Mouse (Mus musculus) CD4-positive, CD25-positive, alpha-beta regulatory T cell, adult 9 weeks (primary cell): ENCODE measurements around the gene Svs6. TPM values are rescaled to one million over a fixed set of nuclear protein-coding genes. Genes with fewer than 3 reads are reported as not detected.

Experiments
- polyA plus RNA-seq: library from polyadenylated mRNA; unstranded; fragments of 100-300 nt; shearing (Covaris generic); gene quantifications from one replicate; pipeline ENCODE4 v1.2.1, GENCODE M21; 2017

Svs6 gene
- not detected for polyA plus RNA-seq

DNA sequence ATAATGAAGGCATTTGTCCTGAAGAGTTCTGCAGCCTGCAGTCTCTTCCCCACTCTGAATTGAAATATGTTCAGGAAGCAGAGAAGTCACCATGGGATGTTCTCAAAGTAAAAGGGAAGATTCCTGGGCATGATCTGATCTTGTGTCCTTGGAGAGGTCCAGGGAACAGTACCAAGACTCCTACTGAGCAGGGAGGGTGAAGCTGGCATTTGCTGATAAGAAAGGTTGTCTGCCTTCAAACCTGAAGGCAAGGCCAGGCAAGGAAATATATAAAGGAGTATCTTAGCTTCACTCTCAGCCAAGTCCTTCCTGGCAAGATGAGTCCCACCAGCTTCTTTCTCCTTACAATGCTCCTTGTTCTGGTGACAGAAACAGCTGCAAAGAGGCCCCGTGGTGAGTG, at the start of gene Svs6:
TSS of gene Svs6 (plus strand) at position 301 of the 400 bp plus-strand sequence.

DNA sequence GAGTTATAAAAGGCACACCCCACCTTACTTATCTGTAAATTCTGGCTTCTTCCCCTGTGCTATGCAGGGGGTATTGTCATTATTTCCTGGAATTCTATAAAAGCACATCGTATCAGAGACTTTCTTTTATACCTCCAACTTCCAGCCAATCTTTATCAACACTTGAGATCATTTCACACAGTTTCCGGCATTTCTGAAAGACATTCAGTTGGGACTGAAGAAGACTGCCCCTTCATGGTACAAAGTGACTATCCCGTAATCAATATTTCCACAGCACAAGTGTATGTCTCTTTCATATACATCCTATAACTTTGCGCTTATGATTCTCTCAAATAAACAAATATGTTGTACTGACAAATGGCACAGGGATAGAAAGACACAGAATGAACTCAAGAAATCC, 38.2 kb upstream of the Svs6 start, which contains the start of gene Svs4:
TSS of gene Svs4 (minus strand) at position 101 of the 400 bp plus-strand sequence.

DNA sequence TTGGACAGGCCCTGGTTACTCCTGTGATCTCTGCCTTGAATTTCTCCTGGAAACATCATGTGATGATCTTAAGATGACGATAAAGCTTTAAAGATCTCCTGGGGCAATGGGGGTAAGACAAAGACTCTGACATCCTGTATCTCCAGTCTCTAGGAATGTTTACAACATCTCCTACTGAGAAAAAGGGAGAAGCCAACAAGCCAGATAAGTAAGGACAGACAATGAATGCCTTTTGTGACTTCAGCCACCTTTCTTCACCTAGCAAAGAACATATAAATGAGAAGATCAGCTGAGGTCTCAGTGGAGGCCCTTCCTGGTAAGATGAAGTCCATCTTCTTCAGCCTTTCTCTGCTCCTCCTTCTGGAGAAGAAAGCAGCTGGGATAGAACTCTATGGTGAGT, 27.6 kb upstream of the Svs6 start, which contains the start of gene Svs3a:
TSS of gene Svs3a (plus strand) at position 301 of the 400 bp plus-strand sequence.

DNA sequence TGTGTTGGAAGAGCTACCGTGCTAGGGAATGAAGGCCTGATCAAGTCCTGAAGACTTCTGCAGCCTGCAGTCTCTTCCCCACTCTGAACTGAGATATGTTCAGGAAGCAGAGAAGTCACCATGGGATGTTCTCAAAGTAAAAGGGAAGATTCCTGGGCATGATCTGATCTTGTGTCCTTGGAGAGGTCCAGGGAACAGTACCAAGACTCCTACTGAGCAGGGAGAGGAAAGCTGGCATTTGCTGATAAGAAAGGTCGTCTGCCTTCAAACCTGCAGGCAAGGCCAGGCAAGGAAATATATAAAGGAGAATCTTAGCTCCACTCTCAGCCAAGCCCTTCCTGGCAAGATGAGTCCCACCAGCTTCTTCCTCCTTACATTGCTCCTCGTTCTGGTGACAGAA, 15.9 kb downstream of the Svs6 start, which contains the start of gene Svs5:
TSS of gene Svs5 (plus strand) at position 301 of the 400 bp plus-strand sequence.

Other genes starting within 250 kb of the Svs6 start
- 314 TPM for gene Stk4, start 246.4 kb upstream of the Svs6 start, polyA plus RNA-seq
- gene Tomm34, start 245.6 kb upstream of the Svs6 start, polyA plus RNA-seq, result 123 TPM
- not detected for gene Kcns1, start 145.6 kb upstream of the Svs6 start, polyA plus RNA-seq
- not detected for gene Wfdc5, start 134.0 kb upstream of the Svs6 start, polyA plus RNA-seq
- gene Wfdc12, start 126.1 kb upstream of the Svs6 start, polyA plus RNA-seq, result not detected
- gene Wfdc15a, start 116.6 kb upstream of the Svs6 start, polyA plus RNA-seq, result not detected
- gene Wfdc15b, start 95.1 kb upstream of the Svs6 start, polyA plus RNA-seq, result not detected
- not detected for gene Svs2, start 78.3 kb upstream of the Svs6 start, polyA plus RNA-seq
- gene Svs3b, start 60.1 kb upstream of the Svs6 start, polyA plus RNA-seq, result not detected
- not detected for gene Svs4, start 38.3 kb upstream of the Svs6 start, polyA plus RNA-seq
- not detected for gene Svs3a, start 27.5 kb upstream of the Svs6 start, polyA plus RNA-seq
- not detected for gene Svs5, start 16.0 kb downstream of the Svs6 start, polyA plus RNA-seq
- 5.8 TPM for gene Slpi, start 72.3 kb downstream of the Svs6 start, polyA plus RNA-seq
- gene Rbpjl, start 86.4 kb downstream of the Svs6 start, polyA plus RNA-seq, result not detected
- gene Matn4, start 88.4 kb downstream of the Svs6 start, polyA plus RNA-seq, result not detected
- gene Sdc4, start 127.1 kb downstream of the Svs6 start, polyA plus RNA-seq, result 25.2 TPM
- gene Sys1, start 140.2 kb downstream of the Svs6 start, polyA plus RNA-seq, result 18.6 TPM
- gene Gm20458, start 144.2 kb downstream of the Svs6 start, polyA plus RNA-seq, result not detected
- not detected for gene Trp53tg5, start 157.0 kb downstream of the Svs6 start, polyA plus RNA-seq
- gene Dbndd2, start 169.4 kb downstream of the Svs6 start, polyA plus RNA-seq, result 4.5 TPM
- 38.2 TPM for gene Pigt, start 180.8 kb downstream of the Svs6 start, polyA plus RNA-seq
- 2.6 TPM for gene Wfdc2, start 245.7 kb downstream of the Svs6 start, polyA plus RNA-seq